Mouse (Mus musculus): ENCODE measurements around the gene Hnrnpl.

DNA sequence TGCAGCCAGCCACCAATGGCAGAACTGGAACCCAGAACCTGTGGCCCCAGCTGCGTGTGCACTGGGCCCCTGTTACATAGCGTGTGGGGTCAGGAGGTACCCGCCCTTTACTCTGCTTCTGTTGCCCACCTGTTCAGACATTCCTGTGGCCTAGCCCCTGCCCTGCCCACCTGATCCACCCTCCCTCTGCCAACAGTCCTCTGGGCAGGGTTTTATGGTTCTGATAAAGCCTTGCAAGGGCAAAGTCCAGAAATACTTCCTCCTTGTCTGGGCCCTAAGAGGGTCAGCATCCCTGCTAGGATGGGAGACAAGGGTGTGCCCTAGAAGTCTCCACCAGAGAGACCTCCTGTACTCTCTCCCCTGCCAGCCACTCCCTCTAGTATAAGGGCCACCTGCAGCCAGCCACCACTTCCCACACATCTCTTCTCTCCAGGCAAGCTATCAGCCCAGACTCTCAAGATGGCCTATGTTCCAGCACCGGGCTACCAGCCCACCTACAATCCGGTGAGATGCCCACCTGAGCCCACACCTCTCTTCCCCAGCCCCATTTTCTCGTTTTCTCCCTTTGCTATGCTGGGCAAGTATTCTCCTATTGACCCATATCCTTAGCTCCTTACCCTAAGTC lies 25.5 kb downstream of the Hnrnpl start, which contains the start of gene Lgals4:
- TF ChIP-seq CTCF (IDR thresholded peaks at IDR 0.05; ENCODE audit: low read depth), result no peak
- no peak for TF ChIP-seq EP300 (IDR thresholded peaks at IDR 0.05; ENCODE audit: low read depth)
